Mouse (Mus musculus) ES-E14 (cell line): Measurements from ENCODE around the gene Os9.

ENCODE experiments used
- CHD2 ChIP-seq: IDR thresholded peaks from 2 replicates; pipeline ENCODE4 v1.6.1; 2014; ENCODE audit warnings: mild to moderate bottlenecking, low read depth, low read length, inconsistent platforms
- HCFC1 ChIP-seq: IDR thresholded peaks from 2 replicates; pipeline ENCODE4 v1.6.1; 2012; ENCODE audit warnings: low read length, inconsistent platforms, borderline replicate concordance; ENCODE audit not compliant: insufficient read depth
- MAFK ChIP-seq: IDR thresholded peaks from 2 replicates; pipeline ENCODE4 v1.6.1; 2014; ENCODE audit warnings: mild to moderate bottlenecking, low read depth, low read length, inconsistent platforms; ENCODE audit not compliant: insufficient read depth
- ZC3H11A ChIP-seq: IDR thresholded peaks from 2 replicates; pipeline ENCODE4 v1.6.1; 2012; ENCODE audit warnings: low read depth, mild to moderate bottlenecking, inconsistent platforms, low read length, borderline replicate concordance
- ZNF384 ChIP-seq: IDR thresholded peaks from 2 replicates; pipeline ENCODE4 v1.6.1; 2012; ENCODE audit warnings: low read depth, low read length, inconsistent platforms

GRCm38 (mm10) chr10:127115068-127115467, 5.9 kb downstream of the Os9 start:
- TF ChIP-seq CHD2 (no peak), MAFK (no peak), ZNF384 (peak; percentile 62; the same call in 1 of the 2 replicates), ZC3H11A (no peak), HCFC1 (no peak)
